Mouse (Mus musculus) sigmoid colon, adult 10 weeks (tissue): ENCODE data around the gene Zfp873. TPM values are rescaled to one million over a fixed set of nuclear protein-coding genes. Genes with fewer than 3 reads are reported as not detected.

Source experiments
- polyA plus RNA-seq: library from polyadenylated mRNA; stranded (reverse); fragments of 350-450 nt; fragmentation: Illumina TruSeq; extraction: RNeasy Lipid Tissue Mini Kit (QIAGEN cat#74804); gene quantifications from one replicate; pipeline ENCODE4 v1.2.3, GENCODE M21; 2014; ENCODE audit warnings: low read depth, low replicate concordance

Zfp873 gene
- 18.6 TPM for polyA plus RNA-seq

DNA sequence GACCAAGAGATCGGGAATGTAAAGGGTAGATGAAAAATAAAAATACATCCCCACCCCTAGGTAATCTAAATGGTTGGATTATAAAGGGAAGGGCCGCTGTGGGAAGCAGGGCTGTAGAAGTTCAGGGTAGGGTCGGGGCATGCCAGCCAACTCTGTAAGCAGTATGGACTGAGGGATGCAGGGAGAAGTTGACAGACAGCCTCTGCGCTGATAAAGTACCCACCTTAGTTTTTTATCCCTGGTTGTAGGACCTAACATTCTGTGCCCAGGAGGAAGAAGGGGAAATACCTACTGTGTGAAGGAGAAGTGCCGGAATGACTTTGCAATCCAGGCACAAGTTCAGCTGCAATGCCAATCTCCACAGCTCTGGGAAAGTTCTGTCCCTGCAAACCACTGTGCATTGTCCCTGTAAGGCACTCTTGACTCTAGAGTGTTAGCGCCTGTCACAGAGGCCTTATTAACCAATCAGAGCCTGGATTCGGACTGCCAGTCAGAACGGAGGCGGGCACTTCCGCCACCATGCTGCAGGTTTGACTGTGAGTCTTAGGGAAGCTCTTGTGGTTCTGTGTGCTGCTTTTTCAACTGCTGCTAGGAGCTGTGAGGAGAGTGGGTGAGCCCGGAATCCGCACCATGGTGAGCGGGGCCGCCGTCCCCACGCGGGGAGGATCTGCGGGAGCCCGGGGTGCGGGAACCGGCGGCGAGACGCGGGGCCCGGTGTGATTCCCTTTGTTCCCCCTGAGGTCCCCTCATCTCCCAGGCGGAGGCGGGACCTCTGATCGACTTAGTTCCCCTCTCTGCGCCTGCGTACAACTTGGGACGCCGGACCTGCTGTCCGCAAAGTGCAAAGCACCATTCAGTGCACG, at the start of gene Zfp873:
Gene Zfp873, plus strand, starts transcription at position 527 of the 863 bp plus-strand sequence.

DNA sequence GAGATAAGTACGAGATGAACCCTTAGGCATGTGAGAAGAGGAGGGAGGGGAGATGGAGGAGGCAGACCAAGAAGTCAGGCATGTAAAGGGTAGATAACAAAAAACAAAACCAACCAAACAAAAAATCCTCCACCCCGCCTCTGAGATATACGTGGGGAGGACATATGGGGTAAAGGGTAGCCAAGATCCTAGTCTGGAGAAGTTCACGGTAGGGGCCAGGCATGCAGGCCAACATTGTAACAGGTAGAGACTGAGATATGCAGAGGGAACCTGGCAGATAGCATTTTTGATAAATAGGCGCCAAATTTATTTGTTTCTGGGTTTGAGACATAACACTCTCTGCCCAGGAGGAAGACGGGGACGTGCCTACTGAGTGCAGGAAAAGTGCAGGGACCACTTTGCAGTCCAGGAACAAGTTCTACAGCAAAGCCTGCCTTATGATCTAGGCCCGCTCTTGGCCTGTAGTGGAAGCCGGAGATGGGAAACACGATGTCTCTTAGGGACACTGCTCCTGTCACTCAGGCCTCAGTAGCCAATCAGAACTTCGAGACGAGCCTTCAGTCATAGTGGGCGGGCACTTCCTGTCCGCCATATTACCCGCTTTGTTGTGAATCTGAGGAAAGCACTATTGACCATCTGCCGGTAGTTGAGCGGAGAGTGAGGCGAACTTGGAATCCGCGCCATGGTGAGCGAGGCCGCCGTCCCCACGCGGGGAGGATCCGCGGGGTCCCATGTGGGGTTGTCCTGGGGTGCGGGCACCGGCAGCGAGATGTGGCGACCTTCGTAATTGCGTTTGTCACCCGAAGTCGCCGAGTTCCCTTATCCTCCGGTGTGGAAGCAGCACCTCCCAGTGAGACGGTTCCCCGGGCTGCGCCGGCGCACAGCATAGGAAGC, 35.1 kb downstream of the Zfp873 start, which contains the start of gene BC024063:
Gene BC024063, plus strand, starts transcription at position 626 of the 894 bp plus-strand sequence.

Other genes starting within 250 kb of the Zfp873 start
- gene Gm4767, start 235.9 kb upstream of the Zfp873 start, polyA plus RNA-seq: 4.2 TPM
- 25.6 TPM for gene Gm32687, start 184.2 kb upstream of the Zfp873 start, polyA plus RNA-seq
- 4.1 TPM for gene Zfp781, start 117.6 kb upstream of the Zfp873 start, polyA plus RNA-seq
- gene BC024063, start 35.2 kb downstream of the Zfp873 start, polyA plus RNA-seq: 8.6 TPM
- gene AU041133, start 79.9 kb downstream of the Zfp873 start, polyA plus RNA-seq: 15.0 TPM
- 35.0 TPM for gene Zfp938, start 193.2 kb downstream of the Zfp873 start, polyA plus RNA-seq